Mouse (Mus musculus): ENCODE measurements at regions not wholly inside any gene's neighbourhood (a gene's known extent, or its start where the extent isn't known, plus 50 kb on each side); places are given as distances from the start of the nearest gene placed in this dataset.

GRCm38 (mm10) chr6:84430146-84430545, 163.6 kb downstream of the Cyp26b1 start:
- DNase-seq = peak; percentile 39
- intact Hi-C loops (cut with DNase I) = no loop called here
- Histone ChIP-seq H3K27ac (no peak overlapping the region), H3K4me3 (no peak overlapping the region)
- TF ChIP-seq CTCF (IDR thresholded peaks at IDR 0.05) = no peak

- intact Hi-C loops (cut with DNase I) = no loop called here
These were observed 164.5 kb downstream of the Cyp26b1 start for GRCm38 (mm10) chr6:84429247-84429646.

GRCm38 (mm10) chr6:84426691-84427090, 167.0 kb downstream of the Cyp26b1 start:
- Histone ChIP-seq H3K27ac (no peak overlapping the region), H3K4me3 (no peak overlapping the region)
- intact Hi-C loops (cut with DNase I) = no loop called here
- TF ChIP-seq CTCF (IDR thresholded peaks at IDR 0.05) = no peak
- DNase-seq = no peak

More at GRCm38 (mm10) chr6:84429247-84429646, 164.5 kb downstream of the Cyp26b1 start:
- Histone ChIP-seq H3K4me3 (no peak overlapping the region), H3K27ac (no peak overlapping the region)
- peak; percentile 66 for DNase-seq
- no peak for TF ChIP-seq CTCF (IDR thresholded peaks at IDR 0.05)

- no peak overlapping the region for H3K27ac ChIP-seq
These were observed 167.9 kb downstream of the Cyp26b1 start for GRCm38 (mm10) chr6:84425823-84426222.

GRCm38 (mm10) chr6:84422946-84423345, 170.8 kb downstream of the Cyp26b1 start:
- TF ChIP-seq CTCF (IDR thresholded peaks at IDR 0.05) = no peak
- Histone ChIP-seq H3K27ac (no peak overlapping the region), H3K4me3 (no peak overlapping the region)
- no peak for DNase-seq
- intact Hi-C loops (cut with DNase I) = no loop called here

More at GRCm38 (mm10) chr6:84425823-84426222, 167.9 kb downstream of the Cyp26b1 start:
- peak; percentile 51 for DNase-seq
- TF ChIP-seq CTCF (IDR thresholded peaks at IDR 0.05) = peak; percentile 63
- intact Hi-C loops (cut with DNase I) = no loop called here
- H3K4me3 ChIP-seq = no peak overlapping the region

DNA sequence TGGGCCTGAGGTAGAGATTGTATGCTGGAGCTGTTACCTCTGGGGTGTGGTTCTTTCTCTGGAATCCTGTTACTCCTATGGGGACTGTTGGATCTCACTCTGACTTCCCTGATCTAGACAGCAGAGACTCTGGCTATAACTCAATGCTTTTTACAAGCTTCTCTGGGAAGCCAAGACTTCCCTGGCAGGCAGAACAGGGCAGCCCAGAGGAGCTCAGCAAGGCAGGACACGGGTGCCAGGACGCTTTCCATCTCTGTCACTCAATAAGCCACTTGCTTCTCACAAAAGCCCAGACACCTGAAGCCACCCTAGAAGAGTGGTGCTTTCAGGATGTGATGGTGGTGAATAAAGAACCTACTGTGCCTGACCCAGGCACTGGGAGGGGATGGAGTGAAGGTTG, 174.0 kb downstream of the Cyp26b1 start:
- peak; percentile 44 for DNase-seq

GRCm38 (mm10) chr6:84419281-84419680, 174.4 kb downstream of the Cyp26b1 start:
- Histone ChIP-seq H3K27ac (no peak overlapping the region), H3K4me3 (no peak overlapping the region)
- TF ChIP-seq CTCF (IDR thresholded peaks at IDR 0.05) = no peak
- intact Hi-C loops (cut with DNase I) = no loop called here
- no peak for DNase-seq

More for the DNA sequence above, 174.0 kb downstream of the Cyp26b1 start:
- no peak for TF ChIP-seq CTCF (IDR thresholded peaks at IDR 0.05)
- H3K27ac ChIP-seq = no peak overlapping the region
- intact Hi-C loops (cut with DNase I) = no loop called here
- H3K4me3 ChIP-seq = no peak overlapping the region

DNA sequence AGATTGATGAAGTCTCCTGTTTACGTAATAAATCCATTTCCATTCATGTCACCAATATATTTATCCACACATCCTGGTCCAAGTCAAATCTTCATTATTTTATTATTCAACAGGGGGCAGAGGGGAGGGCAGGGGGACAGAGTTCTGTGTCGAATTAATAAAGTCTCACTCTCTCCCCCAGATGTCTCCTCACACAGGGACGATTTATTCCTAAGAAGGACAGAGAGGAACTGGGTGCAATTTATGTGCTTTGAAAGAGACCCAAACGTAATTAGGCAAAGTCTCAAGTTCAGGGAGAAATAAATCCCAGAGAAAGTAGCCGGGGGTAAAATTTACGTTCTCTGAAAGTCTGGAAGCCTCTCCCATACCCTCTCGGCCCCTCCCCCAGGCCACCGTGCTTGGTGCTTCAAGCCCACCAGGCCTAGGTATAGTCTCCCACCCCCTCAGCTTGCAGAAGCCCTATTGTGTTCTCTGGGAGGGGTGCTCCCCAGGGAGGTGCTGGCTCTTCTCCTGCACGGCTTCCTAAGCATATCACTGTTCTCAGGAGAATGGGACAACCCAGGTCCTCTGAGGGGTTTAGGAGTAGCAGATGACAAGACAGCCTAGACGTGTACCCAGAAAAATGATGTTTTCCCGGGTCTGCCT, 176.6 kb downstream of the Cyp26b1 start:
- H3K4me3 ChIP-seq = no peak overlapping the region
- intact Hi-C loops (cut with DNase I) = no loop called here

DNA sequence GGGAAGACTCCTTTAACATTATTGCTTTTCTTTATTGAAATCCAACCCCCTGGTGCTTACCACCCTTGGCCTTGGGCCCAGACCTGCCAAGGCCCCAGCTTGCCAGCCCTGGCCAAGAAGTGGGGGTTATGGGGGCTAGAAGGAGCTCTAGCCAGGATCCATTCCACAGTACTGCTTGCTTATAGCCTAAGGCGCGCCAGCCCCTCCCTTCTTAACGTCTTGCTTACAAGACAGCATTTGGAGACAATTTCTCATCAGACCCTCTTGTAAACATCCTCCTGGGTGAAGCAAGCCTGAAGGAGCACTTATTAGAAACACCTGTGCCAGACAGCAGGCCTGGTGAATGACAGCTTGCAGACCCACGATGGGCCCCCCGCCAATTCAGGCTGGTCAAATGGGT, 179.3 kb downstream of the Cyp26b1 start:
- intact Hi-C loops (cut with DNase I) = no loop called here
- H3K27ac ChIP-seq = no peak overlapping the region
- no peak for DNase-seq
- no peak for TF ChIP-seq CTCF (IDR thresholded peaks at IDR 0.05)
- no peak overlapping the region for H3K4me3 ChIP-seq

More for the DNA sequence above, 176.6 kb downstream of the Cyp26b1 start:
- H3K27ac ChIP-seq = no peak overlapping the region
- TF ChIP-seq CTCF (IDR thresholded peaks at IDR 0.05) = no peak
- DNase-seq = no peak

DNA sequence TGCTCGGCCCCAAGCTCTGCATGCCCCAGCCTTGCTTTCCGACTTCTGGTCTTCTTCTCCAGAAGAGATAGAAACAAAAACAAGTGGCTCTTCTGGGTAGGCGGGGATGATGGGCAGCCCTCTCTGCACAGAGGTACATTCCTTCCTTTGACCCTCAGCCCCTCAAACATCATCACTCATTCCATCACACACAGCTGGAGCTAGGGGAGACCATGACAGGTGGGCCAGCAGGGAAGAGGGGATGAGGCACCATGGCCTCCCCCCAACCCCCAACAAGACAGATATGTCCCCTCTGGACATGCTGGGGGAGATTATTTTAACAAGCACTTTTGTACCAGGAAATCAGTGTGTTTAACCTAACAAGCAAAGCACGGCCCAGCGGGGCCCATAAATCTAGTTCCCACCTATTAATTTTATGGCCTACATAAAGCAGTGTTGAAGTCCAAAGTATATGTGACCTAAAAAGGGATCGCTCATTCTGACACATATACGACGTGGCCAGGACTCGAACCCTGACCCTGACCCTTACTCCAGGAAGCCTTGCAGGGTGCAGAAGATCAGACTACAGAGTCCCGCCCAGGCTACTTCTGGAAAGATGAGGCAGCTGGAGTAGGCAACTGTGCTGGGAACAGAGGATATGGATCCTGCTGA, 183.7 kb downstream of the Cyp26b1 start:
- no peak for DNase-seq
- intact Hi-C loops (cut with DNase I) = loop anchor here (5.0 to 10.0 kb wide), 4 partner anchors 88 to 605 kb away; no protein-coding TSS in a partner anchor
- TF ChIP-seq CTCF (IDR thresholded peaks at IDR 0.05) = no peak
- no peak overlapping the region for H3K27ac ChIP-seq
- no peak overlapping the region for H3K4me3 ChIP-seq

DNA sequence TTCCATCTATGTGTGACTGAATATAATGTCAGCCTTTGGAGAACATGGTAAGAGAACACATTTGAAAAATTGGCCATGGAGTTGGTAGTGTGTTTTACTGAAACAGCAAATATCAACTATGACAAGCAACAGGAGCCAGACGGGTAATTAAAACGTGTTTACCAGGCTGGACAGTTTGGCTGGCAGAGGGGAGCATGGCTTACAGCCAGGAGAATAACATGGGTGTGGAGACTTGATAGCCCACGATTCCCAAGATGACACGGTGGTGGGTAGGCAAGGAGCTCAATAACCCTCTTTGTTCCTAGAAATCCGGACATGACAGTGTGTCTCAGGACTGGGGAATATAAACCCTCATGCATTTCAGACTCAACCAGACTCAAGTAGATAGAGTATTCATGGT, 185.2 kb downstream of the Cyp26b1 start:
- Histone ChIP-seq H3K27ac (no peak overlapping the region), H3K4me3 (no peak overlapping the region)
- intact Hi-C loops (cut with DNase I) = loop anchor here (1.0 to 10.0 kb wide), 5 partner anchors 86 to 606 kb away; no protein-coding TSS in a partner anchor
- no peak for DNase-seq
- no peak for TF ChIP-seq CTCF (IDR thresholded peaks at IDR 0.05)

GRCm38 (mm10) chr6:84407773-84408172, 185.9 kb downstream of the Cyp26b1 start:
- peak; percentile 66 for DNase-seq
- intact Hi-C loops (cut with DNase I) = loop anchor here (1.0 to 10.0 kb wide), 5 partner anchors 85 to 607 kb away; no protein-coding TSS in a partner anchor
- Histone ChIP-seq H3K4me3 (no peak overlapping the region), H3K27ac (no peak overlapping the region)
- TF ChIP-seq CTCF (IDR thresholded peaks at IDR 0.05) = peak; percentile 84

DNA sequence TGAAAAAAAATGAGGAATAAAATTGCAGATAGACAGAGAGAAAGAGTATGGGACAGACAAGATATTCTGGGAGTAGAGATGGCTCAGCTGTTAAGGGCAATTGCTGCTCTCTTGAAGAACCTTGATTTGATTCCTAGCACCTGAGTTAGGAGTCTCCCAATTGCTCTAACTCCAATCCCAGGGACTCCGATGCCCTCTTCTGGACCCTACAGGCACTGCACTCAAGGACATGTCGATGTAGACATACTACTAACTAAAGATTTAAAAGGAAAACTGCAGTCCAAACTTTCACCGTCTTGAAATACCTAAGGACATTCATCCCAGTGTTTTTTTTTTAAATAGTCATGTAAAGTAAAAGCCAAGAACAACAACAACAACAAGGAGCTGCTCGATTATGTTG, 189.0 kb downstream of the Cyp26b1 start:
- no peak overlapping the region for H3K4me3 ChIP-seq
- intact Hi-C loops (cut with DNase I) = loop anchor here (5.0 to 10.0 kb wide), 4 partner anchors 82 to 610 kb away; no protein-coding TSS in a partner anchor
- TF ChIP-seq CTCF (IDR thresholded peaks at IDR 0.05) = peak; percentile 55
- H3K27ac ChIP-seq = no peak overlapping the region
- DNase-seq = no peak

All from gastrocnemius, adult 2 months (tissue).